Comparison of ENCODE assay signal across 26 mouse cellular contexts in genomic region chr6:120235874-120236273, GRCm38 (mm10). TPM values are rescaled to one million over a fixed set of nuclear protein-coding genes. Genes with fewer than 3 reads are reported as not detected.
DNase-seq lines count a peak whose midpoint lies in the region; ATAC-seq and TF ChIP-seq lines count a peak whose summit lies in the region.
"Had no signal": no experiment of that assay in that cellular context is flagged by ENCODE, and none has a peak within 500 bp of the region (broad histone marks: within the 10 kb centered on the region; RNA-seq: fewer than 3 reads in every experiment).

No protein-coding gene starts in this region.

- H3K4me1 ChIP-seq in embryonic facial prominence, embryonic 14.5 days (ENCODE audit: control insufficient read depth, insufficient read depth, low read length), result no peaks in the 10 kb centered on the region
- H3K4me1 ChIP-seq in embryonic facial prominence, embryonic 10.5 days, result peaks cover 16% of the 10 kb centered on the region
- no peaks in the 10 kb centered on the region for H3K4me1 ChIP-seq in hindbrain, embryonic 13.5 days (replicated peaks)
- no peaks in the 10 kb centered on the region for H3K4me1 ChIP-seq in hindbrain, embryonic 16.5 days (ENCODE audit: control insufficient read depth, insufficient read depth, low read depth, low read length)
- no peaks in the 10 kb centered on the region for H3K4me1 ChIP-seq in kidney, postnatal 0 days (replicated peaks; ENCODE audit: insufficient read depth, low read length)
- H3K4me1 ChIP-seq in intestine, postnatal 0 days (replicated peaks; ENCODE audit: control insufficient read depth, insufficient read depth, low read length), result peaks cover 3% of the 10 kb centered on the region; the same call in 1 of the 2 replicates
- H3K4me1 ChIP-seq: embryonic facial prominence, embryonic 13.5 days; forebrain, embryonic 13.5 days had no signal

- H3K27me3 ChIP-seq in embryonic facial prominence, embryonic 14.5 days (replicated peaks; ENCODE audit: control insufficient read depth, insufficient read depth, low read length), result no peaks in the 10 kb centered on the region
- no peaks in the 10 kb centered on the region for H3K27me3 ChIP-seq in embryonic facial prominence, embryonic 10.5 days (replicated peaks; ENCODE audit: low read depth, poor library complexity, severe bottlenecking)
- H3K27me3 ChIP-seq in hindbrain, embryonic 13.5 days, result no peaks in the 10 kb centered on the region
- H3K27me3 ChIP-seq in hindbrain, embryonic 16.5 days (replicated peaks; ENCODE audit: control insufficient read depth, insufficient read depth, low read length), result no peaks in the 10 kb centered on the region
- no peaks in the 10 kb centered on the region for H3K27me3 ChIP-seq in kidney, postnatal 0 days (ENCODE audit: insufficient read depth, low read length)
- no peaks in the 10 kb centered on the region for H3K27me3 ChIP-seq in intestine, postnatal 0 days (replicated peaks; ENCODE audit: control insufficient read depth, insufficient read depth, low read length)
- H3K27me3 ChIP-seq: embryonic facial prominence, embryonic 13.5 days; forebrain, embryonic 13.5 days; heart, embryonic 13.5 days had no signal

- no peak overlapping the region for H3K4me3 ChIP-seq in embryonic facial prominence, embryonic 14.5 days (ENCODE audit: low read depth, low read length)
- no peak overlapping the region for H3K4me3 ChIP-seq in embryonic facial prominence, embryonic 10.5 days
- no peak overlapping the region for H3K4me3 ChIP-seq in hindbrain, embryonic 13.5 days
- H3K4me3 ChIP-seq in hindbrain, embryonic 16.5 days (ENCODE audit: low read length), result no peak overlapping the region
- no peak overlapping the region for H3K4me3 ChIP-seq in kidney, postnatal 0 days (replicated peaks; ENCODE audit: low read depth, low read length)
- no peak overlapping the region for H3K4me3 ChIP-seq in intestine, postnatal 0 days (ENCODE audit: low read depth, low read length)
- H3K4me3 ChIP-seq: embryonic facial prominence, embryonic 13.5 days; forebrain, embryonic 13.5 days; heart, embryonic 13.5 days had no signal

- no peaks in the 10 kb centered on the region for H3K9me3 ChIP-seq in embryonic facial prominence, embryonic 14.5 days (ENCODE audit: control insufficient read depth, low read length)
- H3K9me3 ChIP-seq in embryonic facial prominence, embryonic 10.5 days, result no peaks in the 10 kb centered on the region
- H3K9me3 ChIP-seq in hindbrain, embryonic 13.5 days, result no peaks in the 10 kb centered on the region
- no peaks in the 10 kb centered on the region for H3K9me3 ChIP-seq in hindbrain, embryonic 16.5 days (ENCODE audit: control insufficient read depth, low read length)
- no peaks in the 10 kb centered on the region for H3K9me3 ChIP-seq in kidney, postnatal 0 days (replicated peaks; ENCODE audit: low read length)
- H3K9me3 ChIP-seq in intestine, postnatal 0 days (ENCODE audit: control insufficient read depth), result no peaks in the 10 kb centered on the region
- H3K9me3 ChIP-seq: embryonic facial prominence, embryonic 13.5 days; forebrain, embryonic 13.5 days; heart, embryonic 13.5 days had no signal

- no peak overlapping the region for H3K27ac ChIP-seq in embryonic facial prominence, embryonic 14.5 days (replicated peaks; ENCODE audit: low read depth, low read length)
- no peak overlapping the region for H3K27ac ChIP-seq in embryonic facial prominence, embryonic 10.5 days (replicated peaks)
- no peak overlapping the region for H3K27ac ChIP-seq in hindbrain, embryonic 13.5 days
- H3K27ac ChIP-seq in hindbrain, embryonic 16.5 days (ENCODE audit: low read depth, low read length), result no peak overlapping the region
- H3K27ac ChIP-seq in kidney, postnatal 0 days, result no peak overlapping the region
- no peak overlapping the region for H3K27ac ChIP-seq in intestine, postnatal 0 days (ENCODE audit: low read depth, low read length)
- H3K27ac ChIP-seq: embryonic facial prominence, embryonic 13.5 days; forebrain, embryonic 13.5 days; heart, embryonic 13.5 days; hindbrain, postnatal 0 days had no signal

- no peak overlapping the region for H3K4me2 ChIP-seq in embryonic facial prominence, embryonic 14.5 days (ENCODE audit: low read depth, low read length)
- no peak overlapping the region for H3K4me2 ChIP-seq in hindbrain, embryonic 13.5 days
- no peak overlapping the region for H3K4me2 ChIP-seq in hindbrain, embryonic 16.5 days (ENCODE audit: low read length)
- no peak overlapping the region for H3K4me2 ChIP-seq in kidney, postnatal 0 days (ENCODE audit: low read length)
- H3K4me2 ChIP-seq in intestine, postnatal 0 days (replicated peaks; ENCODE audit: low read depth), result no peak overlapping the region
- H3K4me2 ChIP-seq: embryonic facial prominence, embryonic 13.5 days; forebrain, embryonic 13.5 days; heart, embryonic 13.5 days had no signal

- WGBS in embryonic facial prominence, embryonic 14.5 days, result 37% methylated on average over 7 of the region's 7 CpGs
- WGBS in embryonic facial prominence, embryonic 10.5 days, result 56% methylated on average over 7 of the region's 7 CpGs
- 54% methylated on average over 7 of the region's 7 CpGs for WGBS in hindbrain, embryonic 13.5 days
- WGBS in hindbrain, embryonic 16.5 days, result 65% methylated on average over 7 of the region's 7 CpGs
- 26% methylated on average over 7 of the region's 7 CpGs for WGBS in kidney, postnatal 0 days
- 30% methylated on average over 7 of the region's 7 CpGs for WGBS in intestine, postnatal 0 days

- TF ChIP-seq CTCF in kidney, postnatal 0 days (IDR thresholded peaks at IDR 0.05; ENCODE audit: low read depth), result no peak
- TF ChIP-seq CTCF in intestine, postnatal 0 days (IDR thresholded peaks at IDR 0.05; ENCODE audit: low read depth), result no peak

- H3K9ac ChIP-seq in embryonic facial prominence, embryonic 14.5 days (ENCODE audit: low read depth, low read length), result no peak overlapping the region
- peak overlapping the region; percentile 0; the same call in 1 of the 2 replicates for H3K9ac ChIP-seq in hindbrain, embryonic 13.5 days
- H3K9ac ChIP-seq in hindbrain, embryonic 16.5 days (ENCODE audit: low read depth, low read length), result no peak overlapping the region
- no peak overlapping the region for H3K9ac ChIP-seq in kidney, postnatal 0 days (ENCODE audit: low read depth, low read length)
- no peak overlapping the region for H3K9ac ChIP-seq in intestine, postnatal 0 days (ENCODE audit: low read depth, low read length)
- H3K9ac ChIP-seq: embryonic facial prominence, embryonic 13.5 days; forebrain, embryonic 13.5 days; forebrain, postnatal 0 days; heart, embryonic 13.5 days had no signal

- DNase-seq in embryonic facial prominence, embryonic 14.5 days (ENCODE audit: low spot score), result peak; percentile 39
- no peak for DNase-seq in embryonic facial prominence, embryonic 10.5 days (ENCODE audit: low spot score)
- DNase-seq in kidney, postnatal 0 days (ENCODE audit: low spot score), result peak; percentile 28
- DNase-seq in kidney, adult 11 months, result no peak
- DNase-seq in adrenal gland, adult 2 months, result no peak
- DNase-seq: adrenal gland, postnatal 14 days; B cell, adult 2 months; cerebellum, adult 11-12 months; cerebellum, adult 9-10 months; cerebellum, postnatal 25 days; forebrain, postnatal 0 days; gastrocnemius, postnatal 10 days; heart, adult 11 months; heart, postnatal 36 days had no signal

- no peaks in the 10 kb centered on the region for H3K36me3 ChIP-seq in embryonic facial prominence, embryonic 14.5 days (ENCODE audit: control insufficient read depth, insufficient read depth, low read length)
- no peaks in the 10 kb centered on the region for H3K36me3 ChIP-seq in embryonic facial prominence, embryonic 10.5 days (replicated peaks)
- H3K36me3 ChIP-seq in hindbrain, embryonic 13.5 days, result no peaks in the 10 kb centered on the region
- no peaks in the 10 kb centered on the region for H3K36me3 ChIP-seq in hindbrain, embryonic 16.5 days (ENCODE audit: control insufficient read depth, insufficient read depth, low read length)
- no peaks in the 10 kb centered on the region for H3K36me3 ChIP-seq in kidney, postnatal 0 days (ENCODE audit: insufficient read depth, low read length)
- no peaks in the 10 kb centered on the region for H3K36me3 ChIP-seq in intestine, postnatal 0 days (ENCODE audit: control insufficient read depth, insufficient read depth)
- H3K36me3 ChIP-seq: embryonic facial prominence, embryonic 13.5 days; heart, embryonic 13.5 days had no signal

- ATAC-seq in embryonic facial prominence, embryonic 14.5 days (ENCODE audit: low read depth), result peak; percentile 67; the same call in 1 of the 2 replicates
- no peak for ATAC-seq in hindbrain, embryonic 13.5 days (ENCODE audit: low FRiP score)
- ATAC-seq in hindbrain, embryonic 16.5 days, result no peak
- 0 out of 2 replicates have a peak, but pooled peaks have one; percentile 44 for ATAC-seq in kidney, postnatal 0 days (replicated peaks; ENCODE audit: low FRiP score, low read depth)
- peak; percentile 53 for ATAC-seq in intestine, postnatal 0 days
- ATAC-seq: CD4-positive, CD25-positive, alpha-beta regulatory T cell, adult 4 months; forebrain, embryonic 13.5 days; forebrain, postnatal 0 days; hindbrain, postnatal 0 days had no signal

RNA-seq across cellular contexts. Expression of gene D330020A13Rik, which starts 58.3 kb away (rescaled TPM):
- 0.46 and 0.71 TPM in 2 replicates for polyA plus RNA-seq in embryonic facial prominence, embryonic 14.5 days (2014; fragmentation: Nextera tagmentation; extraction: Ambion mirVana)
- 0.21 and 0.25 TPM in 2 replicates for polyA plus RNA-seq in embryonic facial prominence, embryonic 10.5 days (2016; fragmentation: Nextera tagmentation; extraction: Ambion mirVana)
- polyA plus RNA-seq in hindbrain, embryonic 13.5 days (2015; fragmentation: Nextera tagmentation; extraction: Ambion mirVana), result 0.18 TPM in 1 of 2 replicates, not detected in the other
- polyA plus RNA-seq in hindbrain, embryonic 16.5 days (2015; fragmentation: Nextera tagmentation; extraction: Ambion mirVana), result 0.14 TPM in 1 of 2 replicates, not detected in the other
- 0.32 and 1.1 TPM in 2 replicates for polyA plus RNA-seq in kidney, postnatal 0 days (2015; fragmentation: Nextera tagmentation; extraction: Ambion mirVana)
- 0.18 and 0.34 TPM in 2 replicates for polyA plus RNA-seq in intestine, postnatal 0 days (2015; fragmentation: Nextera tagmentation; extraction: Ambion mirVana)
- under 1 TPM in 1 of 2 experiments, not detected in 1; 0.38 TPM for total RNA-seq in adrenal gland, adult 2 months (2021)
- 4.5 and 6.4 TPM in 2 replicates for polyA plus RNA-seq in adrenal gland, adult 2 months (2012; rRNA removed)
- total RNA-seq: adrenal gland, postnatal 14 days; forebrain, postnatal 0 days; heart, postnatal 36 days; MEL had no signal
- polyA plus RNA-seq: CD4-positive, CD25-positive, alpha-beta regulatory T cell, adult 4 months; cortical plate, adult 2 months; forebrain, postnatal 0 days; heart, embryonic 13.5 days; heart, postnatal 0 days; hindbrain, postnatal 0 days had no signal

RNA-seq across cellular contexts. Expression of gene B4galnt3, which starts 58.5 kb away (rescaled TPM):
- polyA plus RNA-seq in embryonic facial prominence, embryonic 14.5 days (2014; fragmentation: Nextera tagmentation; extraction: Ambion mirVana), result 1.1 and 1.3 TPM in 2 replicates
- polyA plus RNA-seq in embryonic facial prominence, embryonic 10.5 days (2016; fragmentation: Nextera tagmentation; extraction: Ambion mirVana), result 0.41 and 0.52 TPM in 2 replicates
- polyA plus RNA-seq in hindbrain, embryonic 13.5 days (2015; fragmentation: Nextera tagmentation; extraction: Ambion mirVana), result 0.09 and 0.27 TPM in 2 replicates
- polyA plus RNA-seq in hindbrain, embryonic 16.5 days (2015; fragmentation: Nextera tagmentation; extraction: Ambion mirVana), result 0.20 and 0.24 TPM in 2 replicates
- polyA plus RNA-seq in kidney, postnatal 0 days (2015; fragmentation: Nextera tagmentation; extraction: Ambion mirVana), result 2.1 and 2.5 TPM in 2 replicates
- 0.95 and 1.1 TPM in 2 replicates for polyA plus RNA-seq in intestine, postnatal 0 days (2015; fragmentation: Nextera tagmentation; extraction: Ambion mirVana)
- 10 to 100 TPM in 1 of 2 experiments, 1 to 10 TPM in 1; 5.6 to 12.6 TPM for total RNA-seq in adrenal gland, adult 2 months (2021)
- polyA plus RNA-seq in adrenal gland, adult 2 months (2012; rRNA removed), result 4.7 and 5.0 TPM in 2 replicates
- polyA plus RNA-seq: CD4-positive, CD25-positive, alpha-beta regulatory T cell, adult 4 months; forebrain, embryonic 13.5 days; hindbrain, embryonic 11.5 days had no signal

Comparison
In these comparisons a context has a peak if more than half of its experiments do, and no peak if none do; other contexts are left out.
1. DNase-seq: peak in embryonic facial prominence, embryonic 14.5 days (single experiment) and kidney, postnatal 0 days (single experiment); none in embryonic facial prominence, embryonic 10.5 days (single experiment), kidney, adult 11 months (single experiment) and adrenal gland, adult 2 months (single experiment).
2. ATAC-seq: peak in embryonic facial prominence, embryonic 14.5 days (single experiment), kidney, postnatal 0 days (single experiment) and intestine, postnatal 0 days (single experiment); none in hindbrain, embryonic 13.5 days (single experiment) and hindbrain, embryonic 16.5 days (single experiment).